Mouse (Mus musculus): Measurements from ENCODE around the gene Sgsm1. TPM values are rescaled to one million over a fixed set of nuclear protein-coding genes. Genes with fewer than 3 reads are reported as not detected.

The Sgsm1 gene
- total and polyA plus RNA-seq, 2 experiments from 2014 or later, result 27.3 to 52.9 TPM

DNA sequence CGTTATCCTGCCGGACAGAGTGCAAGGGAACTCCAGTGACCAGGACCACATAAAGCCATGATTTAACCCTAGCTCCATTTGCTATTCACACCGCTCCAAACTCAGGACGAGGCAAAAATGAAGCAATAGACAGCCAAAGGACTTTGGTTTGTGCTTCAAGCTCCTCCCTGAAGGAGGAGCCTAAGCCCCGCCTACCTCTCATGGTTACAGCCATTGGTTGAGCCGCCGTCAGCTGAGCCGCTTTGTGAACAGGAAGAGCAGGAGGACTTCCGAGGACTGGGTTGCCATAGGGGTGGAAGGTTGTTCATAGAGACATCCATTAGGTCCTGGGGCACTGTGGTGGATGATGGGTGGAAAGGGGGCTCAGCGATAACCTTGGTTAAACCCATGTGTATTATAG lies 34.7 kb downstream of the Sgsm1 start:
- H3K27ac ChIP-seq (ENCODE audit: low read depth, low read length), result no peak overlapping the region
- H3K36me3 ChIP-seq (ENCODE audit: insufficient read depth, low read length), result peaks cover 69% of the 10 kb centered on the region
- no peak overlapping the region for H3K9ac ChIP-seq (replicated peaks; ENCODE audit: low read length, poor library complexity, severe bottlenecking)
- no peaks in the 10 kb centered on the region for H3K27me3 ChIP-seq (ENCODE audit: insufficient read depth, low read length)
- TF ChIP-seq CTCF (IDR thresholded peaks at IDR 0.05), result no peak
- DNase-seq (ENCODE audit: low spot score), result no peak
- WGBS, result 82% methylated on average over 10 of the region's 10 CpGs
- H3K4me1 ChIP-seq (ENCODE audit: insufficient read depth, low read length), result no peaks in the 10 kb centered on the region
- H3K4me3 ChIP-seq (ENCODE audit: low read depth, low read length), result no peak overlapping the region
- ATAC-seq (ENCODE audit: low FRiP score), result no peak
- H3K4me2 ChIP-seq (ENCODE audit: low read depth, low read length, poor library complexity, severe bottlenecking), result no peak overlapping the region
- no peaks in the 10 kb centered on the region for H3K9me3 ChIP-seq (ENCODE audit: low read length)

DNA sequence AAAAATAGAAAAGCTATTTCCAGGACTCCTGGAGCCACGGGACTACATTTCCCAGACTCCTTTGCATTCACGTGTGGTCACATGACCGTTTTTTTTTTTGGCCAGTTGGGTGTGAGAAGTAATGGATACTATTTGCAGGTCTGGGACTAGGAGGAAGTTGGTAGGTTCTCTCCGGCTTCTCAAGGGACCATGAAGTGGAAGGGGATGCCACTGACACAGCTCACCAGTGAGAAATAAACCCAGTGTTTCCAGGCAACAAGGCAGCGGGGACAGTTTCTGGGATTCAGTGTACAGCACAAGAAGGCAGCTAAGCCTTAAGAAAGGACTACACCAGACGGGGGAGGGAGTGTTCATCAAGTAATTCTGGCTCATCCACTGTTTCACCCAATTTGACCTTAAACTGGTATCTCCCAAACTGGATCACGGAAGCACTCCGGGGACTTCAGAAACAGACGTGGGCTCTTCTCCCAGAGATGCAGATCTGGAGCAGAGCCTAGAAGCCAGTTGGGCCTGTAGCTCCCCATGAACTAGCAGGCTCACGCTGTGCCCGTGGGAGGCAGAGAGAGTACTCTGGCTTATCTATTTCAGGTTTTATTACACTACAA lies 39.3 kb downstream of the Sgsm1 start:
- no peak for TF ChIP-seq CTCF (IDR thresholded peaks at IDR 0.05)
- H3K9ac ChIP-seq (replicated peaks; ENCODE audit: low read length, poor library complexity, severe bottlenecking), result no peak overlapping the region
- H3K36me3 ChIP-seq (ENCODE audit: insufficient read depth, low read length), result peaks cover 40% of the 10 kb centered on the region
- H3K27me3 ChIP-seq (ENCODE audit: insufficient read depth, low read length), result no peaks in the 10 kb centered on the region
- DNase-seq (ENCODE audit: low spot score), result peak; percentile 57
- ATAC-seq (ENCODE audit: low FRiP score), result no peak
- 75% methylated on average over 11 of the region's 11 CpGs for whole genome bisulfite sequencing
- H3K4me3 ChIP-seq (ENCODE audit: low read depth, low read length), result no peak overlapping the region
- no peak overlapping the region for H3K4me2 ChIP-seq (ENCODE audit: low read depth, low read length, poor library complexity, severe bottlenecking)
- no peaks in the 10 kb centered on the region for H3K9me3 ChIP-seq (ENCODE audit: low read length)
- no peaks in the 10 kb centered on the region for H3K4me1 ChIP-seq (ENCODE audit: insufficient read depth, low read length)
- no peak overlapping the region for H3K27ac ChIP-seq (ENCODE audit: low read depth, low read length)

DNA sequence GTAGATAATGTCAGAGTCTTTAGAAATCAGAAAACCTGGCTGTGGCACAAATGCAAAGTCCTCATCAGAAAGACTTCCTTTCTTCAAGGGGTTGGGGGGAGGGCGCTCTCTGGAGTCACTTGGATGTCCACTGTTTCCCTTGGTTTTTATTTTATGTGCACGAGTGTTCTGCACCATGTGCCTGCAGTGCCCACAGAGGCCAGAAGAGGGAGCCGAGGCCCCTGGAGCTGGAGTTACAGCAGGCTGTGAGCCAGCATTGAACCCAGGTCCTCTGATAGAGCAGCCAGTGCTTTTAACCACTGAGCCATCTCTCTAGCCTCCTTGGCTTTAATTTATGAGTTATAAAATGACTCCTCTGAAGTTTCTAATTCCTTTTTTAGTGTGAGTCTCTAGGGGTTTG lies 40.5 kb downstream of the Sgsm1 start:
- WGBS, result 64% methylated on average over 3 of the region's 3 CpGs
- no peak overlapping the region for H3K4me2 ChIP-seq (ENCODE audit: low read depth, low read length, poor library complexity, severe bottlenecking)
- peaks cover 40% of the 10 kb centered on the region for H3K36me3 ChIP-seq (ENCODE audit: insufficient read depth, low read length)
- H3K9me3 ChIP-seq (ENCODE audit: low read length), result no peaks in the 10 kb centered on the region
- peak; percentile 30 for DNase-seq (ENCODE audit: low spot score)
- H3K9ac ChIP-seq (replicated peaks; ENCODE audit: low read length, poor library complexity, severe bottlenecking), result no peak overlapping the region
- peak; percentile 71 for TF ChIP-seq CTCF (IDR thresholded peaks at IDR 0.05)
- H3K27me3 ChIP-seq (ENCODE audit: insufficient read depth, low read length), result no peaks in the 10 kb centered on the region
- H3K4me3 ChIP-seq (ENCODE audit: low read depth, low read length), result no peak overlapping the region
- no peak for ATAC-seq (ENCODE audit: low FRiP score)
- no peaks in the 10 kb centered on the region for H3K4me1 ChIP-seq (ENCODE audit: insufficient read depth, low read length)
- 0 out of 2 replicates have a peak overlapping the region, but pooled peaks have one; percentile 38 for H3K27ac ChIP-seq (ENCODE audit: low read depth, low read length)

DNA sequence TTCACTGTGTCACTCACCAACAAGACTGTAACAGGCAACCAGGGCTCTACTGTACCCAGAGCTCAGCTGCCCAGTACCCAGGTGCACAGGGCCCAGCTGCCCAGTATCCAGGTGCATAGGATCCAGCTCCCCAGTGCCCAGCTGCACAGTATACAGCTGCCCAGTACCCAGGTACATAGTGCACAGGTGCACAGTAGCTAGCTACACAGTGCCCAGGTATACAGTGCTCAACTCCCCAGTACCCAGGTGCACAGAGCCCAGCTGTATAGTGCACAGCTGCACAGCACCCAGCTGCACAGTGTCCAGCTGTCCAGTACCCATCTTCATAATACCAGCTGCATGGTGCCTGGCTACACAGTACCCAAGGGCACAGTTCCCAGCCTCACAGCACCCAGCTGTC lies 42.3 kb downstream of the Sgsm1 start:
- no peak; the same call in 1 of the 2 replicates for ATAC-seq (ENCODE audit: low FRiP score)
- Histone ChIP-seq H3K9ac (replicated peaks; ENCODE audit: low read length, poor library complexity, severe bottlenecking) (no peak overlapping the region), H3K4me1 (ENCODE audit: insufficient read depth, low read length) (no peaks in the 10 kb centered on the region), H3K4me2 (ENCODE audit: low read depth, low read length, poor library complexity, severe bottlenecking) (no peak overlapping the region), H3K27me3 (ENCODE audit: insufficient read depth, low read length) (no peaks in the 10 kb centered on the region), H3K36me3 (ENCODE audit: insufficient read depth, low read length) (peaks cover 41% of the 10 kb centered on the region), H3K4me3 (ENCODE audit: low read depth, low read length) (no peak overlapping the region), H3K27ac (ENCODE audit: low read depth, low read length) (no peak overlapping the region), H3K9me3 (ENCODE audit: low read length) (no peaks in the 10 kb centered on the region)
- no peak for TF ChIP-seq CTCF (IDR thresholded peaks at IDR 0.05)
- no peak for DNase-seq (ENCODE audit: low spot score)

DNA sequence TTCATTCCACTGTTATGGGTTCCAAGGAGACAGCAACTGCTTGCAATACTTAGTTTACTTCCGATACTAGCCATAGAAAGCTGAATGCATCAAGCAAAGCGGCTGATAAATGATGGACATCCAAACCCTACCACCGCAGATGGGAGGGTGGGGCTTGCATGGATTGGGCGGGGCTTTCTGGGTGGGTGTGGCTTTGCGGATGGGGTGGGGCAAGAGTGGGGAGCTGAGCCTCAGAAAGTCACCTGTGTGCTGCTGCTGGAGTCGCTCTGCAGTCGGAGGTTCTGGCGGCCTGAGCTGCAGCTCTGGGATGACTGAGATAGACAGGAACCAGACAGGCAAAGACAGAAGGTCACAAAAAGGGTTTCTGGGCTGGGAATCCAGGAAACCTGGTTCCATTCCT lies 44.9 kb downstream of the Sgsm1 start:
- DNase-seq (ENCODE audit: low spot score), result no peak
- no peaks in the 10 kb centered on the region for H3K9me3 ChIP-seq (ENCODE audit: low read length)
- peaks cover 46% of the 10 kb centered on the region for H3K36me3 ChIP-seq (ENCODE audit: insufficient read depth, low read length)
- H3K4me1 ChIP-seq (ENCODE audit: insufficient read depth, low read length), result no peaks in the 10 kb centered on the region
- H3K27me3 ChIP-seq (ENCODE audit: insufficient read depth, low read length), result no peaks in the 10 kb centered on the region
- H3K27ac ChIP-seq (ENCODE audit: low read depth, low read length), result no peak overlapping the region
- no peak for ATAC-seq (ENCODE audit: low FRiP score)
- WGBS, result 93% methylated on average over 8 of the region's 8 CpGs
- no peak overlapping the region for H3K4me2 ChIP-seq (ENCODE audit: low read depth, low read length, poor library complexity, severe bottlenecking)
- no peak overlapping the region for H3K9ac ChIP-seq (replicated peaks; ENCODE audit: low read length, poor library complexity, severe bottlenecking)
- no peak overlapping the region for H3K4me3 ChIP-seq (ENCODE audit: low read depth, low read length)
- TF ChIP-seq CTCF (IDR thresholded peaks at IDR 0.05), result no peak

DNA sequence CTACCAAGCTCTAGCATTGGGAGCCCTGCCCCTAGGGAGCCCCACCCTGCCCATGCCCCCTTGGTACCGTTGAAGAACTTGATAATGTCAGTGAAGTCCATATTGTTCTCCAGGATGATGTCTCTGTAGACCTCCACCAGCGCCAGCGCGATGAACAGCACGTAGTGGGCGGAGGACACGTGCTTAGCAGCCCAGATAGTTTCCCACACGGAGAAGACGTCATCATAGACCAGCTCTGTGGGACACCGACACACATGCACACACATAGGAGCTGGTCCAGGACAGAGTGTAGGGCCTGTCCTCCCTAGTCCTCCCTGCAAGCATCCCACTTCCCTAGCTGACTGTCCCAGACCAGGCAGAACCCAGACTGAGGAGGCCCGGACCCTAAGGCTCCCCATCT lies 59.8 kb downstream of the Sgsm1 start:
- no peak for DNase-seq (ENCODE audit: low spot score)
- Histone ChIP-seq H3K4me1 (ENCODE audit: insufficient read depth, low read length) (no peaks in the 10 kb centered on the region), H3K36me3 (ENCODE audit: insufficient read depth, low read length) (peaks cover 61% of the 10 kb centered on the region), H3K27me3 (ENCODE audit: insufficient read depth, low read length) (no peaks in the 10 kb centered on the region), H3K9ac (replicated peaks; ENCODE audit: low read length, poor library complexity, severe bottlenecking) (no peak overlapping the region), H3K9me3 (ENCODE audit: low read length) (no peaks in the 10 kb centered on the region), H3K4me3 (ENCODE audit: low read depth, low read length) (no peak overlapping the region), H3K4me2 (ENCODE audit: low read depth, low read length, poor library complexity, severe bottlenecking) (no peak overlapping the region), H3K27ac (ENCODE audit: low read depth, low read length) (no peak overlapping the region)
- no peak for TF ChIP-seq CTCF (IDR thresholded peaks at IDR 0.05)
- ATAC-seq (ENCODE audit: low FRiP score), result no peak
- 96% methylated on average over 11 of the region's 11 CpGs for WGBS
